ENCODE assay signal across 25 mouse cellular contexts in genomic region chr1:185967227-185967626, GRCm38 (mm10).
DNase-seq lines count a peak whose midpoint lies in the region; ATAC-seq lines count a peak whose summit lies in the region.
"Had no signal": no experiment of that assay in that cellular context is flagged by ENCODE, and none has a peak within 500 bp of the region (broad histone marks: within the 10 kb centered on the region; RNA-seq: fewer than 3 reads in every experiment).

No protein-coding gene starts in this region.

- H3K9ac ChIP-seq in hindbrain, embryonic 13.5 days = no peak overlapping the region
- H3K9ac ChIP-seq: forebrain, embryonic 15.5 days; heart, embryonic 15.5 days; hindbrain, embryonic 14.5 days; intestine, embryonic 15.5 days had no signal

- no peaks in the 10 kb centered on the region for H3K36me3 ChIP-seq in heart, embryonic 10.5 days
- no peaks in the 10 kb centered on the region for H3K36me3 ChIP-seq in hindbrain, embryonic 13.5 days
- H3K36me3 ChIP-seq: forebrain, embryonic 10.5 days; forebrain, embryonic 15.5 days; G1E; heart, embryonic 15.5 days; intestine, embryonic 15.5 days had no signal

- H3K4me2 ChIP-seq in hindbrain, embryonic 13.5 days = no peak overlapping the region
- H3K4me2 ChIP-seq: forebrain, embryonic 15.5 days; heart, embryonic 11.5 days; heart, embryonic 15.5 days; hindbrain, embryonic 14.5 days; intestine, embryonic 15.5 days had no signal

- no peaks in the 10 kb centered on the region for H3K9me3 ChIP-seq in heart, embryonic 10.5 days
- H3K9me3 ChIP-seq in hindbrain, embryonic 13.5 days = no peaks in the 10 kb centered on the region
- H3K9me3 ChIP-seq: forebrain, embryonic 10.5 days; forebrain, embryonic 15.5 days; heart, embryonic 15.5 days; intestine, embryonic 15.5 days had no signal

- DNase-seq in adrenal gland, postnatal 10 days = peak; percentile 9
- DNase-seq in adrenal gland, adult (ENCODE audit: inconsistent age in 2 of 2, low spot score in 1 of 2) = no peak
- DNase-seq in heart, adult 11 months = peak; percentile 74
- DNase-seq in heart, embryonic 10.5 days (ENCODE audit: low spot score) = no peak
- peak; percentile 56 for DNase-seq in lung, postnatal 10 days
- DNase-seq in lung, postnatal 4 days = peak; percentile 29 to 82
- DNase-seq: adrenal gland, postnatal 36 days; B cell, adult 2 months; cerebellum, adult 11-12 months; cerebellum, adult 9-10 months; cerebellum, postnatal 25 days; gastrocnemius, postnatal 25 days; heart, adult 18-20 months; heart, postnatal 14 days had no signal

- no peak overlapping the region for H3K27ac ChIP-seq in heart, embryonic 10.5 days
- H3K27ac ChIP-seq in hindbrain, embryonic 13.5 days = no peak overlapping the region
- H3K27ac ChIP-seq: forebrain, embryonic 10.5 days; forebrain, embryonic 15.5 days; heart, embryonic 15.5 days; hindbrain, embryonic 14.5 days; intestine, embryonic 15.5 days had no signal

- ATAC-seq in frontal cortex, adult (ENCODE audit: low TSS enrichment) = no peak
- no peak for ATAC-seq in hindbrain, embryonic 13.5 days (ENCODE audit: low FRiP score)
- ATAC-seq: CD4-positive, CD25-positive, alpha-beta regulatory T cell, adult 4 months; forebrain, embryonic 15.5 days; intestine, embryonic 15.5 days had no signal

- H3K27me3 ChIP-seq in heart, embryonic 10.5 days (ENCODE audit: insufficient read depth, poor library complexity, severe bottlenecking) = no peaks in the 10 kb centered on the region
- H3K27me3 ChIP-seq in hindbrain, embryonic 13.5 days = no peaks in the 10 kb centered on the region
- H3K27me3 ChIP-seq: forebrain, embryonic 15.5 days; heart, embryonic 15.5 days; intestine, embryonic 15.5 days had no signal

- H3K4me1 ChIP-seq in heart, embryonic 10.5 days = peaks cover 3% of the 10 kb centered on the region; the same call in 1 of the 2 replicates
- 0 out of 2 replicates have a peak, but pooled peaks cover 4% of the 10 kb centered on the region for H3K4me1 ChIP-seq in hindbrain, embryonic 13.5 days (replicated peaks)
- H3K4me1 ChIP-seq: forebrain, embryonic 10.5 days; forebrain, embryonic 15.5 days; intestine, embryonic 15.5 days had no signal

- WGBS in heart, embryonic 10.5 days = 85% methylated on average over 4 of the region's 4 CpGs
- 88% methylated on average over 4 of the region's 4 CpGs for WGBS in hindbrain, embryonic 13.5 days

- no peak overlapping the region for H3K4me3 ChIP-seq in heart, embryonic 10.5 days
- H3K4me3 ChIP-seq in hindbrain, embryonic 13.5 days = no peak overlapping the region
- H3K4me3 ChIP-seq: erythroblast, embryonic 14.5 days; forebrain, embryonic 10.5 days; forebrain, embryonic 15.5 days; heart, embryonic 15.5 days; intestine, embryonic 15.5 days had no signal

Comparison
In these comparisons a context has a peak if more than half of its experiments do, and no peak if none do; other contexts are left out.
1. DNase-seq: peak in adrenal gland, postnatal 10 days (single experiment), heart, adult 11 months (single experiment), lung, postnatal 10 days (single experiment) and lung, postnatal 4 days (2 of 2); none in adrenal gland, adult (0 of 2) and heart, embryonic 10.5 days (single experiment).